Mouse (Mus musculus) natural killer cell, adult 2 months (primary cell): ENCODE results near the gene Tex12.

Source experiments
- DNase-seq, 2 experiments: peaks; one replicate each; pipeline ENCODE4 v3.0.0; 2022; ENCODE audit warnings: low spot score in 2 of 2

Tex12 gene

GRCm38 (mm10) chr9:50507570-50507969, 53.6 kb downstream of the Tex12 start:
- no peak for DNase-seq
